Mouse (Mus musculus) limb, embryonic 15.5 days (tissue): ENCODE data around the gene Sox10. TPM values are rescaled to one million over a fixed set of nuclear protein-coding genes. Genes with fewer than 3 reads are reported as not detected.

Source experiments
- ATAC-seq: fragments of 200-750 bp; cut with Nextera tagmentation; 2 replicates; pipeline ENCODE4 v1.8.0; 2017; ENCODE audit warnings: low read depth, moderate TSS enrichment; ENCODE audit not compliant: insufficient number of reproducible peaks, low FRiP score, low TSS enrichment
- H3K27ac ChIP-seq: fragments of 300-500 bp; sonication (generic); 2 replicates; pipeline ENCODE4 v1.5.1; 2015; ENCODE audit warnings: moderate library complexity, mild to moderate bottlenecking, inconsistent platforms
- H3K27me3 ChIP-seq: fragments of 300-500 bp; sonication (generic); 2 replicates; pipeline ENCODE4 v1.6.1; 2015; ENCODE audit warnings: inconsistent platforms
- H3K36me3 ChIP-seq: fragments of 300-500 bp; sonication (generic); 2 replicates; pipeline ENCODE4 v1.6.1; 2015; ENCODE audit warnings: inconsistent platforms
- H3K4me1 ChIP-seq: fragments of 300-500 bp; sonication (generic); 2 replicates; pipeline ENCODE4 v1.6.1; 2015; ENCODE audit warnings: inconsistent platforms
- H3K4me2 ChIP-seq: fragments of 300-500 bp; sonication (generic); 2 replicates; pipeline ENCODE4 v1.6.1; 2015; ENCODE audit warnings: mild to moderate bottlenecking, inconsistent platforms
- H3K4me3 ChIP-seq: fragments of 300-500 bp; sonication (generic); 2 replicates; pipeline ENCODE4 v1.5.1; 2015; ENCODE audit warnings: mild to moderate bottlenecking, inconsistent platforms
- H3K9ac ChIP-seq: fragments of 300-500 bp; sonication (generic); 2 replicates; pipeline ENCODE4 v1.6.1; 2015; ENCODE audit warnings: inconsistent platforms
- H3K9me3 ChIP-seq: fragments of 300-500 bp; sonication (generic); 2 replicates; pipeline ENCODE4 v1.6.1; 2016; ENCODE audit warnings: inconsistent platforms
- WGBS: fragments of 180-500 bp; shearing (Covaris S2); methylation state at CpG from one replicate; pipeline ENCODE4 v1.1.7; 2015; 5-methylcytosine and 5-hydroxymethylcytosine counted together
- polyA plus RNA-seq: library from polyadenylated mRNA; unstranded; fragments of >200 nt; fragmentation: Nextera tagmentation; extraction: Ambion mirVana; gene quantifications from 2 replicates; pipeline ENCODE4 v1.2.1, GENCODE M21; 2015

The Sox10 gene
- polyA plus RNA-seq, 1 experiment from 2014 or later: 5.2 TPM

- H3K9ac ChIP-seq: no peak overlapping the region
- ATAC-seq: no peak
- H3K36me3 ChIP-seq: no peaks in the 10 kb centered on the region
- H3K4me2 ChIP-seq: no peak overlapping the region
- no peaks in the 10 kb centered on the region for H3K27me3 ChIP-seq
- no peak overlapping the region for H3K4me3 ChIP-seq
- peak overlapping the region; percentile 77 for H3K27ac ChIP-seq
- 72% methylated on average over 9 of the region's 9 CpGs for WGBS
- peaks cover 23% of the 10 kb centered on the region for H3K4me1 ChIP-seq
- no peaks in the 10 kb centered on the region for H3K9me3 ChIP-seq
These were observed 29.0 kb upstream of the Sox10 start for GRCm38 (mm10) chr15:79194048-79194447.

GRCm38 (mm10) chr15:79192885-79193845 lies 28.1 kb upstream of the Sox10 start:
- no peaks in the 10 kb centered on the region for H3K36me3 ChIP-seq
- H3K4me1 ChIP-seq: peaks cover 23% of the 10 kb centered on the region
- ATAC-seq: no peak
- no peaks in the 10 kb centered on the region for H3K9me3 ChIP-seq
- no peak overlapping the region for H3K9ac ChIP-seq
- no peak overlapping the region for H3K4me3 ChIP-seq
- peak overlapping the region; percentile 25 for H3K4me2 ChIP-seq
- peak overlapping the region; percentile 77 for H3K27ac ChIP-seq
- 38% methylated on average over 27 of the region's 27 CpGs for WGBS
- no peaks in the 10 kb centered on the region for H3K27me3 ChIP-seq

GRCm38 (mm10) chr15:79192450-79192849 lies 27.4 kb upstream of the Sox10 start:
- H3K4me3 ChIP-seq: no peak overlapping the region
- no peak overlapping the region for H3K9ac ChIP-seq
- H3K36me3 ChIP-seq: no peaks in the 10 kb centered on the region
- 87% methylated on average over 6 of the region's 6 CpGs for WGBS
- H3K9me3 ChIP-seq: no peaks in the 10 kb centered on the region
- H3K27me3 ChIP-seq: no peaks in the 10 kb centered on the region
- H3K4me1 ChIP-seq: peaks cover 23% of the 10 kb centered on the region
- 0 out of 2 replicates have a peak overlapping the region, but pooled peaks have one; percentile 25 for H3K4me2 ChIP-seq
- no peak for ATAC-seq
- H3K27ac ChIP-seq: peak overlapping the region; percentile 77

- Histone ChIP-seq H3K4me1 (peaks cover 23% of the 10 kb centered on the region), H3K27ac (no peak overlapping the region), H3K4me3 (no peak overlapping the region), H3K36me3 (no peaks in the 10 kb centered on the region), H3K9ac (no peak overlapping the region), H3K27me3 (no peaks in the 10 kb centered on the region), H3K4me2 (no peak overlapping the region), H3K9me3 (no peaks in the 10 kb centered on the region)
- ATAC-seq: no peak
- 96% methylated on average over 2 of the region's 2 CpGs for WGBS
These were observed 26.4 kb upstream of the Sox10 start for GRCm38 (mm10) chr15:79191426-79191825.

GRCm38 (mm10) chr15:79187819-79188218 lies 22.8 kb upstream of the Sox10 start:
- no peak overlapping the region for H3K9ac ChIP-seq
- H3K4me1 ChIP-seq: peaks cover 7% of the 10 kb centered on the region
- no peaks in the 10 kb centered on the region for H3K27me3 ChIP-seq
- H3K4me2 ChIP-seq: no peak overlapping the region
- no peak for ATAC-seq
- no peaks in the 10 kb centered on the region for H3K9me3 ChIP-seq
- 91% methylated on average over 8 of the region's 8 CpGs for WGBS
- no peaks in the 10 kb centered on the region for H3K36me3 ChIP-seq
- no peak overlapping the region for H3K4me3 ChIP-seq
- no peak overlapping the region for H3K27ac ChIP-seq

- H3K9me3 ChIP-seq: no peaks in the 10 kb centered on the region
- no peak overlapping the region for H3K27ac ChIP-seq
- H3K36me3 ChIP-seq: no peaks in the 10 kb centered on the region
- no peaks in the 10 kb centered on the region for H3K4me1 ChIP-seq
- no peak for ATAC-seq
- H3K27me3 ChIP-seq: no peaks in the 10 kb centered on the region
- H3K9ac ChIP-seq: no peak overlapping the region
- H3K4me2 ChIP-seq: no peak overlapping the region
- WGBS: 87% methylated on average over 10 of the region's 10 CpGs
- no peak overlapping the region for H3K4me3 ChIP-seq
These were observed 20.2 kb upstream of the Sox10 start for GRCm38 (mm10) chr15:79185213-79185612.

- H3K36me3 ChIP-seq: no peaks in the 10 kb centered on the region
- 0 out of 2 replicates have a peak, but pooled peaks cover 12% of the 10 kb centered on the region for H3K4me1 ChIP-seq
- H3K4me2 ChIP-seq: no peak overlapping the region
- no peak for ATAC-seq
- H3K9ac ChIP-seq: no peak overlapping the region
- no peaks in the 10 kb centered on the region for H3K27me3 ChIP-seq
- H3K9me3 ChIP-seq: no peaks in the 10 kb centered on the region
- WGBS: 54% methylated on average over 6 of the region's 6 CpGs
- H3K27ac ChIP-seq: no peak overlapping the region
- H3K4me3 ChIP-seq: no peak overlapping the region
These were observed 11.9 kb upstream of the Sox10 start for GRCm38 (mm10) chr15:79176905-79177304.

GRCm38 (mm10) chr15:79166712-79167111 lies 1.7 kb upstream of the Sox10 start:
- Histone ChIP-seq H3K36me3 (no peaks in the 10 kb centered on the region), H3K9ac (no peak overlapping the region), H3K4me3 (no peak overlapping the region), H3K27ac (no peak overlapping the region), H3K4me2 (no peak overlapping the region), H3K9me3 (no peaks in the 10 kb centered on the region), H3K27me3 (peaks cover 49% of the 10 kb centered on the region), H3K4me1 (peaks cover 15% of the 10 kb centered on the region)
- WGBS: 47% methylated on average over 8 of the region's 8 CpGs
- no peak for ATAC-seq

- 10% methylated on average over 9 of the region's 15 CpGs for WGBS
- no peaks in the 10 kb centered on the region for H3K36me3 ChIP-seq
- H3K27ac ChIP-seq: no peak overlapping the region
- H3K4me2 ChIP-seq: peak overlapping the region; percentile 40; the same call in 1 of the 2 replicates
- H3K9ac ChIP-seq: no peak overlapping the region
- H3K9me3 ChIP-seq: no peaks in the 10 kb centered on the region
- H3K4me3 ChIP-seq: peak overlapping the region; percentile 28
- no peak for ATAC-seq
- H3K4me1 ChIP-seq: peaks cover 15% of the 10 kb centered on the region
- peaks cover 74% of the 10 kb centered on the region for H3K27me3 ChIP-seq
These were observed 789 bp downstream of the Sox10 start for GRCm38 (mm10) chr15:79164251-79164650.

- Histone ChIP-seq H3K36me3 (no peaks in the 10 kb centered on the region), H3K4me1 (peaks cover 15% of the 10 kb centered on the region), H3K9ac (no peak overlapping the region), H3K4me2 (peak overlapping the region; percentile 40; the same call in 1 of the 2 replicates), H3K9me3 (no peaks in the 10 kb centered on the region), H3K27ac (no peak overlapping the region), H3K27me3 (peaks cover 87% of the 10 kb centered on the region), H3K4me3 (peak overlapping the region; percentile 28)
- 48% methylated on average over 14 of the region's 14 CpGs for WGBS
- no peak for ATAC-seq
These were observed 2.2 kb downstream of the Sox10 start for GRCm38 (mm10) chr15:79162822-79163221.

- H3K36me3 ChIP-seq: no peaks in the 10 kb centered on the region
- H3K9ac ChIP-seq: no peak overlapping the region
- 73% methylated on average over 7 of the region's 7 CpGs for WGBS
- no peak for ATAC-seq
- H3K27ac ChIP-seq: no peak overlapping the region
- H3K9me3 ChIP-seq: no peaks in the 10 kb centered on the region
- peak overlapping the region; percentile 28; the same call in 1 of the 2 replicates for H3K4me3 ChIP-seq
- H3K27me3 ChIP-seq: peaks cover 88% of the 10 kb centered on the region
- no peak overlapping the region for H3K4me2 ChIP-seq
- H3K4me1 ChIP-seq: peaks cover 15% of the 10 kb centered on the region
These were observed 2.7 kb downstream of the Sox10 start for GRCm38 (mm10) chr15:79162301-79162700.

GRCm38 (mm10) chr15:79155572-79155971 lies 9.5 kb downstream of the Sox10 start:
- WGBS: 40% methylated on average over 3 of the region's 3 CpGs
- Histone ChIP-seq H3K4me1 (0 out of 2 replicates have a peak, but pooled peaks cover 7% of the 10 kb centered on the region), H3K27me3 (peaks cover 33% of the 10 kb centered on the region), H3K27ac (no peak overlapping the region), H3K9me3 (no peaks in the 10 kb centered on the region), H3K9ac (no peak overlapping the region), H3K4me2 (no peak overlapping the region), H3K36me3 (peaks cover 28% of the 10 kb centered on the region), H3K4me3 (no peak overlapping the region)
- no peak for ATAC-seq
